Mouse (Mus musculus) 3T3-L1 (cell line): ENCODE results near the gene 9130019O22Rik.
"Not testable (repeated sequence)": the region's sequence is repeated elsewhere in the genome, so short reads cannot be mapped to it uniquely, and the experiment has no call there.

ENCODE experiments used
- DNase-seq: peaks from one replicate; pipeline ENCODE4 v3.0.0-alpha.2; 2015; ENCODE audit warnings: low read depth, low spot score

The 9130019O22Rik gene

DNA sequence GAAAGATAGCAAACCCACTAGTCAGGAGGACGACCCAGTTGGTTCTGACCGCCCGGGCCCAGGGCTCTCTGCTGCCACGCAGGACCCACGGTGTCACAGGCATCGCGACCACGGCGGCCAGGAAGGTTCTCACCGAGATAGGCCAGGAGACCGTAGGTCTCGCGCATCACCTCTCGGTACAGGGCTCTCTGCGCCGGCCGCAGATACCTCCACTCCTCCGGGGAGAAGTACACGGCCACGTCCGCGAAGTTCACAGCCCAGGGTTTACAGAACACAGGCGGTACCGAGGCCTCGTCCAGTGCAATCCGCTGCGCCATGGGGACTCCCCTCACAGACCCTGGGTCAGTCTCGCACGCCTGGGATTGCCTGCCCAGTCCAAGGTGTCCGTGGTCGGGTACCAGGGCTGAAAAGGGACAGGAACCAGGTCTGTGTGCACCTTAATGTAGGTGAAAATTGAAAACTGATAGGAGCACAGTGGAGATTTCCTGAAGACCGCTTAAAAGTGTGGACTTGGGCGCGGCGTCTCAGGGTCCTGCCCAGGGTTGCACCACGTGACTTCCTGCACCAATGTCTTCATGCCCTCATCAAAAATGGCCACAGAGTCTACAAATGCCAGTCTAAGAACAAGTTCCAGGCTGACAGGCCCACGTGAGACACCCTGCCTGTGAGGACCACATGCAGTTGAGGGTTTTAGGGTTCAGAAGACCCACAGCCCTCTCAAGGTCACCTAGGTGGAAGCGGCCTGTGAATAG lies at the start of gene 9130019O22Rik:
9130019O22Rik (minus strand) TSS at position 526 of the 752 bp plus-strand sequence.
- no peak for DNase-seq

- DNase-seq: no peak
Measured at GRCm38 (mm10) chr7:127435206-127435605, 48.2 kb upstream of the 9130019O22Rik start.

DNA sequence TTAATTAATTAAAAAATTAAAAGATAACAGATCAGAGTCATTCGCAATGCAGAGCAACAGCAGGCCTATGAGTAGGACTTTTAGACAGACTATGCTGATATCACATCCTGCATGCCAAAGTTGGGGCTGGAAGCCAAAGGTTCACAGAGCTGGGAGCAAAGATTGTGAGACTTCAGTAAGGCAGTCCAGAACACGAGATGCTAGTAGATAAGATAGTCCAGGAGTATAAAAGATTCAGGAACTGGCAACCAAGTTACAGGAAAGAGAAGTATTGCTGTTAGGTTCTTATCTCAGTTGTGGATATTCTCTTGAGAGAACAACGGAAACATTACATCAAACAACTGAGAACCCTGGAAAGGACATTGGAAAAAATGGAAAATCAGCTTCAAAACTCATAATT lies 39.4 kb upstream of the 9130019O22Rik start:
- DNase-seq: no peak

DNA sequence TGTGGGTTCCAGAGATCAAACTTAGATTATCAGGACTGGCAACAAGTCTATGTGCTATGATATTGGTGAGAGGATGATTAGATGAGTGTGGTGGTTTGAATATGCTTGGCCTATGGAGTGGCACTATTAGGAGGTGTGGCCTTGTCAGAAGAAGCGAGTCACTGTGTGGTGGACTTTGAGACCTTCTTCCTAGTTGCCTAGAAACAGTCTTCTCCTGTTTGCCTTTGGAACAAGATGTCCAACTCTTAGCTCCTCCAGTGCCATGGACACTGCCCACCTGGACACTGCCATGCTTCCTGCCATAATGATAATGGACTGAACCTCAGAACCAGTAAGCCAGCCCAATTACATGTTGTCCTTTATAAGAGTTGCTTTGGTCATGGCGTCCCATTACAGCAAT lies 38.9 kb upstream of the 9130019O22Rik start:
- no peak for DNase-seq

- no peak for DNase-seq
Measured at GRCm38 (mm10) chr7:127425291-127425690, 38.3 kb upstream of the 9130019O22Rik start.

GRCm38 (mm10) chr7:127422247-127422646 lies 35.3 kb upstream of the 9130019O22Rik start:
- peak; percentile 37 for DNase-seq

- DNase-seq: peak; percentile 88
Measured at GRCm38 (mm10) chr7:127421388-127422191, 34.6 kb upstream of the 9130019O22Rik start, which contains the start of gene Zfp688. Gene Zfp688 (minus strand): TSS chr7:127422068.

- no peak for DNase-seq
Measured at GRCm38 (mm10) chr7:127411418-127411817, 24.5 kb upstream of the 9130019O22Rik start.

DNA sequence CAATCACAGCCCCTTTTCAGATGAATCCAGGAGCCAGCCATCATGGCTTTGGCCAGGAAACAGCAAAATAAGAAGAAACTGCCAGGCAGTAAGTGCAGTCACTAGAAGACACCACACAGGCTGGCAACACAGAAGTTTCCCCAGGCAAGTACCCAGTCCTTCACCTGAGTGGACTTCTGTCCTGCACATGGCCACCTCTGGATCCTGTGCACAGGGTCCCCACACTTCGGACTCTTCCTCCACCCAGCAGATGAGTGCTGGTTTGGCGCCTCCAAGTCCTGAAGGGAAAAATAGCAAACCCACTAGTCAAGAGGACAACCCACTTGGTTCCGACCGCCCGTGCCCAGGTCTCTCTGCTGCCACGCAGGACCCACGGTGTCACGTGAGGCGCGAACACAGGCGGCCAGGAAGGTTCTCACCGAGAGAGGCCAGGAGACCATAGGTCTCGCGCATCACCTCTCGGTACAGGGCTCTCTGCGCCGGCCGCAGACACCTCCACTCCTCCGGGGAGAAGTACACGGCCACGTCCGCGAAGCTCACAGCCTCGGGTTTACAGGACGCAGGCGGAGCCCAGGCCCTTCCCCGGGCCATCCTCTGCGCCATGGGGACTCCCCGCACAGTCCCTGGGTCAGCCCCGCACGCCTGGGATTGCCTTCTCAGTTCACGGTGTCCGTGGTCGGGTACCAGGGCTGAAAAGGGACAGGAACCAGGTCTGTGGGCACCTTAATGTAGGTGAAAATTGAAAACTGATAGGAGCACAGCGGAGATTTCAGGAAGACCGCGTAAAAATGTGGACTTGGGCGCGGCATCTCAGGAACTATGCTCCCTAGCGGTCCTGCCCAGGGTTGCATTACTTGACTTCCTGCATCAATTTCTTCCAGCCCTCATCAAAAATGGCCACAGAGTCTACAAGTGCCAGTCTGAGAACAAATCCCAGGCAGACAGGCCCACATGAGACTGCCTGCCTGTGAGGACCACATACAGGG lies 19.3 kb upstream of the 9130019O22Rik start, which contains the start of gene Zfp764:
Zfp764 (minus strand) TSS at position 821 of the 986 bp plus-strand sequence.
- DNase-seq: peak; percentile 87

DNA sequence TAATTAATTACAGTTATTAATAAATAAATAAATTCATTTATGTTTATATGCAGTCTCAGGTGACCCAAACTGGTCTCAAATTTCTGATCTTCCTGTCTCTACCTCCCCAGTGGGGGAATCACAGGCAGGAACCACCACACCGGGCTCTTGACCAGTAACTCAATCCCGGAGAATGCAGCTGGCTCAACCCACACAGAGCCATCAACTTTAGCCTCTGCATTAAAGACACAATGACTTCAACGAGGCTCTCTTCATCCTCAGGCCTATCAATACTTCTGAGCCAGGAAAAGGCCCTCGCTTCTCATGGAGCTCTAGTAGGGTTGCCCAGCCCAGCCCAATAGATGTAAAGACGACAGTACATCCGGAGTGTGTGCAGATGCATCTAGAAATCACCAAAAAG lies 17.1 kb upstream of the 9130019O22Rik start:
- not testable (repeated sequence) for DNase-seq

GRCm38 (mm10) chr7:127402980-127403379 lies 16.0 kb upstream of the 9130019O22Rik start:
- DNase-seq: no peak

- DNase-seq: no peak
Measured at GRCm38 (mm10) chr7:127400355-127400754, 13.4 kb upstream of the 9130019O22Rik start.

DNA sequence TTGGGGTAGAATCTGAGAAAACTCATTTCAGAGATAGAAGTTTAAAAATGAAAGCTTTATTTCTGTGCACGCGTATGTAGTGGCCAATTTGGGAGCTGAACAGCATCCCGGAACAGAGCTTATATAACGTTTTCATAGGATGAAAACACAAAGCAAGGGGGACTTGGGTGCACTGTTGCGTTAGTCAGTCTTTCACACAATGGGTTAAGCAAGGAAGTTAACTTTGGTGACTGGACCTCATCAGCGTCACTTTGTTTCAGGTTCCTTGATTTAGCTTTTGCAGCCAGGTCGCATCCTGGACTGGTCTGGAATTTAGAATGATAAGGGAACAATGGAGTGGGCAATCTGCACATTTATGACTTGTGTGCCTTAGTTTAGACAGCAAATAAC lies 7.0 kb upstream of the 9130019O22Rik start:
- no peak for DNase-seq

DNA sequence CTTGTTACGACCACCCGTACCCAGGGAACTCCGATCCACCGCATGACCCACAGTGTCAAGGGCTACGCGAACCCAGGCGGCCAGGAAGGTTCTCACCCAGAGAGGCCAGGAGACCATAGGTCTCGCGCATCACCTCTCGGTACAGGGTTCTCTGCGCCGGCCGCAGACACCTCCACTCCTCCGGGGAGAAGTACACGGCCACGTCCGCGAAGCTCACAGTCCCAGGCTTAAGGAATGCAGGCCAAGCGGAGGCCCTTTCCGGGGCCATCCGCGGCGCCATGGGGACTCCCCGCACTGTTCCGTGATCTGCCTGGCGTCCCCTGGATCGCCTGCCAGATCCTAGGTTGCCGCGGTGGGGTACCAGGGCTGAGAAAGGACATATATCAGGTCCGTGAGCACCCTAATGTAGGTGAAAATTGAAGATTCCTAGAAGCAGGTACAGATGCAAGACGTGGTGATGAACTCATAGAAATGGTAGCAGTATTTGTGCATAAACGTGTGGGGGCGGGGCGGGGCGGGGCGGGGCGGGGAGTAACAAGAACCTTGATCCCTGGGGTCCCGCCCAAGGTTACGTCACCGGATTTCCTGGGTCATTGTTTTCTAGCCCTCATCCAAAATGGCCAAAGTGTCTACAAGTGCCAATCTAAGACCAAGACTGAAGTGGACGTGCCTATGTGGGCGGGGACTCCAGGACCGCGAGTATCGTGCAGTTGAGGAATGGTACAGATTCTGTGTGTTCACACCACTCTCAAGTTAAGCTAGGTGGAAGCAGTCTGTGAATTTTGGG lies 6.4 kb upstream of the 9130019O22Rik start, which contains the start of gene E430018J23Rik:
E430018J23Rik (minus strand) TSS at position 473 of the 787 bp plus-strand sequence.
- peak; percentile 99 for DNase-seq

DNA sequence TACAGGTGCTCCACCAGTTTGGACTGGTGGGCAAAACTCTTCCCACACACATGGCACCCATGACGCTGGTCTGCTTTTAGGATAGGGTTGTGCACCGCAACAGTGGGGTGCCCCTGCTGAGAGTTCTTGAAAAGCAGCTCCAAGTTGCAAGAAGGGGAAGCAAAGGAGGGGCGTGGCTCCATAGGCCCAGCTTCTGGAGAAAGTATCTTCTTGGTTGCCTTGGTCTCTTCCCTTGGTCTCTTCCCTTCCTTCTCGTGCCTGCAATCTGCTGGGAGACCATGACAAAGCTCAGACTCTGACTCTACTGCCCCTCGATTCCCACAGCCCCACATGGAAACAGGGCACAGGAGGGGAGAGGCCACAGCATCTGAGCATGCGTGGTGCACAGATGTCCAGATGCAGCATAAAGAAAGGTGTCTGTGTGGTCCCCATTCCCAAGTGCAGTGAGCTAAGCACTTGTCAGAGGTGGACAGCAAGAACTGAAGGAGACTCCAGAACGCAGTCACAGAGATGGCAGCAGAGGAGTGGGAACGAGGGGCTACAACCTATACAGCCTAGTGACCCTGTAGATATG lies 5.4 kb upstream of the 9130019O22Rik start:
- DNase-seq: no peak

GRCm38 (mm10) chr7:127391538-127391937 lies 4.6 kb upstream of the 9130019O22Rik start:
- no peak for DNase-seq

DNA sequence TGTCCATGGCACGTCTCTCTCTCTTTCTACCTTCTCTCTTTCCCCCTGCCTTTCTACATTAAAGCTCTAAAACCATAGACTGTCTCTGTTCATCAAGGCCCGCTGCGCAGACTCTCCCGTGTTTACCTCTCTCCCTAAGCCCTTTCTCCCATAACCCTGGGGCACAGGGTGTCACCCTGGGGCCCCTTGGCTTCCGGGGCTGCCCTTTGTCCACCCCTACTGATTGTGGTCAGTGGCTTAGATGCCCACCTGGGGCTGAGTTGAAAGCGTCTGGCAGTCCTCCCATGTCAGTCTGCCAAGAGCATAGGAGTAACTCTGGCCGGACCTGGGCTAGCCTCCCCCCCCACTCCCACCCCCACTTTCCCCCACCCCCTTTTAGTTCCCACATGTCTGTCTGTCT lies 3.3 kb upstream of the 9130019O22Rik start:
- DNase-seq: no peak

DNA sequence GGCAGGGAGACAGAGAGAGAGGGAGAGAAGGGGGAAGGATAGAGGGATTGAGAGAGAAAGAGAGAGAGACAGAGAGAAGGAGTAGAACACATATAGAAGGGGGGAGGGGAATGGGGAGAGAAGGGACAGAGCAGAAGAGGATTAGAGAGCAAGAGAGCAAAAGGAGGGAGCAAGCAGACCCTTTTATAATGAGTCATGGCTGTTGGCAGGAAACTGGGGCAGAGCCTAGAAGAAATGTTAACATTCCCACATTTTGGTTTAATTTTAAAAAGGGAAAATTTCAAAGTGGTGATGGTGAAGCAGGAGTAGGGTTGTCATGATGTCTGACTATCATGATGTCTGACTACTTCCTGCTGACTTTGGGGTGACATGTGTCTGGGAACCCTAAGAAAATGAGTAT lies 1.2 kb upstream of the 9130019O22Rik start:
- peak; percentile 50 for DNase-seq

- not testable (repeated sequence) for DNase-seq
Measured at GRCm38 (mm10) chr7:127385560-127385959, 1.4 kb downstream of the 9130019O22Rik start.

- DNase-seq: no peak
Measured at GRCm38 (mm10) chr7:127378310-127378921, 8.6 kb downstream of the 9130019O22Rik start.
